Mouse (Mus musculus): ENCODE data around the gene Gm11627.

DNA sequence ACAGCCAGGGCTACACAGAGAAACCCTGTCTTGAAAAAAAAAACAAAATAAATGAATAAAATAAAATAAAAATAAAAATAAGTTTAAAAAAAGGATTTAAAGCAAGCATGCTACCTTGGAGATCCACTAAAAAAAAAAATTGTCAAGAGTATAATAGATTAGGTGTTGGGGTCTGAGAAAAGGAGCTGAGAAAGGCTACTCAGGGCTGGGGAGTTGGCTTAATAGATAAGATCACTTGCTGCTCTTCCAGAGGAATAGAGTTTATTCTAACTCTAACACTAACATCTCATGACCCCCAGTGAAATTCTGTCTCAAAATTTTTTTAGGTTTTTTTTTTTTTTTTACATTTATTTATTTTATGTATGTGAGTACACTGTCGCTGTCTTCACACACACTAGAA lies 13.0 kb downstream of the Gm11627 start:
- TF ChIP-seq CTCF (IDR thresholded peaks at IDR 0.05; ENCODE audit: low read depth): no peak
- TF ChIP-seq EP300 (IDR thresholded peaks at IDR 0.05; ENCODE audit: low read depth): no peak
